Mouse (Mus musculus): Measurements from ENCODE around the gene B4galt3. TPM values are rescaled to one million over a fixed set of nuclear protein-coding genes. Genes with fewer than 3 reads are reported as not detected.

B4galt3 gene
- total and polyA plus RNA-seq, 2 experiments from 2014 or later, result 28.9 to 34.3 TPM

DNA sequence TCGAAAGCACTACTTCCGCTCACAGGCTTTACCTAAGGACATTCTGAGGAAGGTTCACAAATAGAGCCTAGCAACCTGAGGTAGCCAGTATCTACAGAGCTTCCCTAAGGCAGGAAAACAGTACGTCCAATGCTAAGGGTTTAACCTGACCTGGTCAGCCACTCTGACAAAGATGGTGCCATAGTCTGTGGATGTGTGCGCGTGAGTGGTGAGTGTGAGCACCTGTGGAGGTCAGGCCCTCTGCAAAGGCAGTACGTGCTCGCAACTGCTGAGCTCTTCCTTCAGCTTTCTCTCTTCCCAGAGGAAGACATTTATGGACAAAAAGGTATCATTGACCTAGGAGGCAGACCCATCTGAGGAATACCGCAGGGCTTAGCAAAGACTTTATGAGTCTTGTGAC is 8.3 kb downstream of the B4galt3 start:
- H3K27me3 ChIP-seq (ENCODE audit: control insufficient read depth, insufficient read depth, low read length), result no peaks in the 10 kb centered on the region
- 92% methylated on average over 8 of the region's 8 CpGs for WGBS
- H3K27ac ChIP-seq (ENCODE audit: low read depth), result no peak overlapping the region
- H3K9me3 ChIP-seq (replicated peaks; ENCODE audit: control insufficient read depth, low read length), result no peaks in the 10 kb centered on the region
- DNase-seq (ENCODE audit: low spot score) (no peak), ATAC-seq (ENCODE audit: insufficient read depth, low read depth) (no peak)
- peaks cover 7% of the 10 kb centered on the region for H3K4me1 ChIP-seq (ENCODE audit: control insufficient read depth, insufficient read depth)
- no peak overlapping the region for H3K4me2 ChIP-seq (ENCODE audit: low read depth, low read length)
- peaks cover 59% of the 10 kb centered on the region for H3K36me3 ChIP-seq (replicated peaks; ENCODE audit: control insufficient read depth, insufficient read depth, low read length)
- TF ChIP-seq CTCF (IDR thresholded peaks at IDR 0.05; ENCODE audit: low read depth) (no peak), EP300 (IDR thresholded peaks at IDR 0.05; ENCODE audit: low read depth) (no peak)
- no peak overlapping the region for H3K9ac ChIP-seq (replicated peaks; ENCODE audit: low read depth, low read length)
- H3K4me3 ChIP-seq (ENCODE audit: low read depth, low read length), result no peak overlapping the region

DNA sequence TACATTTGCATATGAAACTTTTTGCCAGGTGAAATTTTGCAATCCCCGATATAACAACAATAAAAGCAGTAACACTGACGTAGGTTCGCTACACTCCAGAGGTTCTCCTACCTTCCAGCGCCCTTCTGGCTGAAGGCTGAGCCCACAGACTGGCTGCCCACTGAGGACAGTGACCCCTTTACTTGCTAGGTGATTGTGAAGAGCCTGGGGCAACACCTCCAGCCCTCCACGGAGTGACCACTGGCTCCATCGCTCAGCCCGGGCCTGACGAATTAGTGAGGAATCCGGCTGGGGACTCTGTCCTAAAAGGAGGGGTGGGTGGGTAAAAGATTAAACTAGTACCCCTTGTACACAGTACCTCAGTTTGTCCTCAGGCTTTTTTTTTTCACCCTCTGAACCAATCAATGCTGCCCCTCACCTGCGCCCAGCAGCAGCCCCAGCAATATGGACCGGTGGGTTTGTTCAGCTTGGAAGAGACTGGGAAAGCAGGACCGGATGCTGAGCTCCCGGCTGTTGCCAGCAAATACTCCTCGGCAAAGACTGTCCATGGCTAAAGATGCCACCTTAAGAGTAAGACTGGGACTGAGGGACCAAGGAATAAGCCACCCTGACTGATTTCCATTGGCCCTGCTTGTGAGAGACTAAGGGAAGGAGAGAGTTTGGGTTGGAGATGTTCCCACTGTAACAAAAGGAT is 9.0 kb downstream of the B4galt3 start:
- no peaks in the 10 kb centered on the region for H3K27me3 ChIP-seq (ENCODE audit: control insufficient read depth, insufficient read depth, low read length)
- H3K4me2 ChIP-seq (ENCODE audit: low read depth, low read length), result no peak overlapping the region
- ATAC-seq (ENCODE audit: insufficient read depth, low read depth) (no peak), DNase-seq (ENCODE audit: low spot score) (no peak)
- 82% methylated on average over 14 of the region's 14 CpGs for WGBS
- H3K27ac ChIP-seq (ENCODE audit: low read depth), result no peak overlapping the region
- peaks cover 7% of the 10 kb centered on the region for H3K4me1 ChIP-seq (ENCODE audit: control insufficient read depth, insufficient read depth)
- H3K9me3 ChIP-seq (replicated peaks; ENCODE audit: control insufficient read depth, low read length), result no peaks in the 10 kb centered on the region
- H3K4me3 ChIP-seq (ENCODE audit: low read depth, low read length), result no peak overlapping the region
- peaks cover 51% of the 10 kb centered on the region for H3K36me3 ChIP-seq (replicated peaks; ENCODE audit: control insufficient read depth, insufficient read depth, low read length)
- H3K9ac ChIP-seq (replicated peaks; ENCODE audit: low read depth, low read length), result 0 out of 2 replicates have a peak overlapping the region, but pooled peaks have one; percentile 69
- TF ChIP-seq CTCF (IDR thresholded peaks at IDR 0.05; ENCODE audit: low read depth) (no peak), EP300 (IDR thresholded peaks at IDR 0.05; ENCODE audit: low read depth) (no peak)

DNA sequence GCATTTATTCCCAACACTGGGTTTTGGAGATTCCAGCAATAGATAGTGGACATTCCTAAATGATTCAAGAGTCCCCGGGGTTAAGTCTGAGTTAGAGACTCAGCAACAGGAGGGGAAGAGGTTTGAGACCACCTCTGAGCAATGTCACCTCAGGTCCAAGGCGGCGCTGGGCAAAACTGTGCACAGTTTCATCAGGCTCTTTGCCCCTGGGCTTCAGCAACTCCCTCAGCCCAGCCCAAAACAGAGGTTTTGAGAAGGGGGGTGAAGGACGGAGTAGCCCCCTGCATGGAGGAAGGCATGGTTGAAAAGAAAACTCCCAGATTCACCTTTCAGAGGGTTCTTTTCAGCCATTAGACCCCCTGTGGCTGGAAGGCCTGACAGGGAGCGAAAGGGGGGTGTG is 9.6 kb downstream of the B4galt3 start:
- no peaks in the 10 kb centered on the region for H3K9me3 ChIP-seq (replicated peaks; ENCODE audit: control insufficient read depth, low read length)
- no peaks in the 10 kb centered on the region for H3K27me3 ChIP-seq (ENCODE audit: control insufficient read depth, insufficient read depth, low read length)
- H3K4me2 ChIP-seq (ENCODE audit: low read depth, low read length), result peak overlapping the region; percentile 78; the same call in 1 of the 2 replicates
- no peak for DNase-seq (ENCODE audit: low spot score)
- H3K9ac ChIP-seq (replicated peaks; ENCODE audit: low read depth, low read length), result peak overlapping the region; percentile 69
- no peak for TF ChIP-seq CTCF (IDR thresholded peaks at IDR 0.05; ENCODE audit: low read depth)
- TF ChIP-seq EP300 (IDR thresholded peaks at IDR 0.05; ENCODE audit: low read depth), result no peak
- H3K27ac ChIP-seq (ENCODE audit: low read depth), result no peak overlapping the region
- no peak for ATAC-seq (ENCODE audit: insufficient read depth, low read depth)
- 77% methylated on average over 5 of the region's 5 CpGs for WGBS
- peak overlapping the region; percentile 69; the same call in 1 of the 2 replicates for H3K4me3 ChIP-seq (ENCODE audit: low read depth, low read length)
- H3K4me1 ChIP-seq (ENCODE audit: control insufficient read depth, insufficient read depth), result peaks cover 7% of the 10 kb centered on the region
- H3K36me3 ChIP-seq (replicated peaks; ENCODE audit: control insufficient read depth, insufficient read depth, low read length), result peaks cover 52% of the 10 kb centered on the region

DNA sequence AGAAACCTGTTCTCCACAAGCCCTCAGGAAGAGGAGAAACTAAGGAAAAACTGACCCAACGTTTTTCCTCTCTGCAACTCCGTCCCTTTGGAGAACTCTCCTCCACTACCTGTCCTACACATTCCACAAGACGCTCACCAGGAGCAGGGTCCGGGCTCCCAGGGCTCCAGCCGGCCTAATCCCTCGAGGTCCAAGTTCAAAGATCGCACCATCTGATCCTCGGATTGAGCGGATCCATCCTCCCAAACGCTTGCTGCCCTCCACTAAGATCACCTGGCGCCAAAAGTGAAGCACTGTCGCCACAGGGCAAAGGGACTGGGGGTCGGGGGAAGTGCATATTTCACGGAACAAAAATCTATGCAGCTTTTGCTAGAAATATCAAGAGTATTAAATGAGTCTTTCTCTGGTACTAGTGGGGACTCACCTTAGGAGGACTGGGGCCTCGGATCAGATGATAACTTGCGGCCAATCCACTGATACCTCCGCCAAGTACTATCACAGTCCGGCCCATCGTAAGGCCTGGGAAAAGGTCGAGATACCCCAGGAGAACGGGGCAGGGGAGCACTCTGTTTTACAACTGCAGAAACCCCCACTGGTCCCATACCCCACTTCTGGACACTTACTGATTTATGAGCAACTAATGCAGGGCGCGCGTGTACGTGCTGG is 10.3 kb downstream of the B4galt3 start:
- H3K27me3 ChIP-seq (ENCODE audit: control insufficient read depth, insufficient read depth, low read length), result no peaks in the 10 kb centered on the region
- H3K27ac ChIP-seq (ENCODE audit: low read depth), result peak overlapping the region; percentile 41
- TF ChIP-seq EP300 (IDR thresholded peaks at IDR 0.05; ENCODE audit: low read depth), result no peak
- TF ChIP-seq CTCF (IDR thresholded peaks at IDR 0.05; ENCODE audit: low read depth), result no peak
- H3K9ac ChIP-seq (replicated peaks; ENCODE audit: low read depth, low read length), result peak overlapping the region; percentile 69
- H3K4me2 ChIP-seq (ENCODE audit: low read depth, low read length), result peak overlapping the region; percentile 78
- DNase-seq (ENCODE audit: low spot score) (no peak), ATAC-seq (ENCODE audit: insufficient read depth, low read depth) (0 out of 2 replicates have a peak, but pooled peaks have one; percentile 3)
- peaks cover 7% of the 10 kb centered on the region for H3K4me1 ChIP-seq (ENCODE audit: control insufficient read depth, insufficient read depth)
- no peaks in the 10 kb centered on the region for H3K9me3 ChIP-seq (replicated peaks; ENCODE audit: control insufficient read depth, low read length)
- 2% methylated on average over 25 of the region's 25 CpGs for WGBS
- peak overlapping the region; percentile 69 for H3K4me3 ChIP-seq (ENCODE audit: low read depth, low read length)
- H3K36me3 ChIP-seq (replicated peaks; ENCODE audit: control insufficient read depth, insufficient read depth, low read length), result peaks cover 51% of the 10 kb centered on the region

DNA sequence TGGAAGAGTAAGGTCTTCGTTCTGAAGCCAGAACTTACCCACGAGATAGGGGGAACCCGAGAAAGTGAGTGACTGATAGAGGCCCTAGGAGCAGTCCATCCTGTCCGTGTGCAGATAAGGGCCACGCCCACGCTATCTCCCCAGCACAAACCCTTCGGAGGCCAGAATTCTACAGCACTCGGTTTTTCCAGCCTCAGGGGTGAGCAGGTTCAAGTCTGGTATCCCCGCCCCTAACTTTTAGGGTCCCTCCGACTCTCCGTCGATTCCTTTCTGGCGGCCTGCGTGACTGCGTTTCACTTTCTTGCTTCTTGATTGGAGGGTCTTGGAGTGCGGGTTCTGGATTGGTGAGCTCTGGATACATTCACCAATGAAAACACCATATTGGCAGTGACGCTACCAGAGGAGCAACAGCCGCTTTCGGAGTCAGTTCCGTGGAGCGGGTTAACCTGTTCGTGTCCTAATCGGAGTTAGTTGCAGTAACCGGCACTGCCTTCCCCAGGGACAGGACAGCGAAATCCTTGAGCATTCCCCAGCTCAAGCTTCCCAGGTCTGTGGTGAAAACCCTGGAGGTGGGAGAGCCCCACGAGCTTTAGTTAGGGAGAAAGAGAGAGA is 10.9 kb downstream of the B4galt3 start, which contains the start of gene Ppox:
Ppox (minus strand) TSS at position 271 of the 612 bp plus-strand sequence.
- Histone ChIP-seq H3K9ac (replicated peaks; ENCODE audit: low read depth, low read length) (peak within 1 kb of the TSS; percentile 69), H3K27ac (ENCODE audit: low read depth) (peak within 1 kb of the TSS; percentile 83), H3K9me3 (replicated peaks; ENCODE audit: control insufficient read depth, low read length) (no peaks in the 10 kb centered on the region), H3K36me3 (replicated peaks; ENCODE audit: control insufficient read depth, insufficient read depth, low read length) (peaks cover 51% of the 10 kb centered on the region), H3K4me2 (ENCODE audit: low read depth, low read length) (peak within 1 kb of the TSS; percentile 78), H3K27me3 (ENCODE audit: control insufficient read depth, insufficient read depth, low read length) (no peaks in the 10 kb centered on the region), H3K4me1 (ENCODE audit: control insufficient read depth, insufficient read depth) (peaks cover 7% of the 10 kb centered on the region), H3K4me3 (ENCODE audit: low read depth, low read length) (peak within 1 kb of the TSS; percentile 69)
- peak; percentile 99 for DNase-seq (ENCODE audit: low spot score)
- TF ChIP-seq CTCF (IDR thresholded peaks at IDR 0.05; ENCODE audit: low read depth) (no peak), EP300 (IDR thresholded peaks at IDR 0.05; ENCODE audit: low read depth) (no peak)
- under 1% methylated on average over 26 of the region's 26 CpGs for WGBS
- ATAC-seq (ENCODE audit: insufficient read depth, low read depth), result peak; percentile 97
